Mouse (Mus musculus) heart, postnatal 25 days (tissue): ENCODE measurements at regions not wholly inside any gene's neighbourhood (a gene's known extent, or its start where the extent isn't known, plus 50 kb on each side); places are given as distances from the start of the nearest gene placed in this dataset.

Source experiments
- DNase-seq: peaks from one replicate; pipeline ENCODE4 v3.0.0; 2022; ENCODE audit warnings: low spot score
- intact Hi-C: fragments of 180-260 bp; cut with DNase I; formaldehyde crosslinking; loops from one replicate; pipeline ENCODE4 v1.15.1; 2025

- intact Hi-C loops = no loop called here
- no peak for DNase-seq
These were observed 154.9 kb upstream of the Slc30a5 start for GRCm38 (mm10) chr13:100988116-100988515.

DNA sequence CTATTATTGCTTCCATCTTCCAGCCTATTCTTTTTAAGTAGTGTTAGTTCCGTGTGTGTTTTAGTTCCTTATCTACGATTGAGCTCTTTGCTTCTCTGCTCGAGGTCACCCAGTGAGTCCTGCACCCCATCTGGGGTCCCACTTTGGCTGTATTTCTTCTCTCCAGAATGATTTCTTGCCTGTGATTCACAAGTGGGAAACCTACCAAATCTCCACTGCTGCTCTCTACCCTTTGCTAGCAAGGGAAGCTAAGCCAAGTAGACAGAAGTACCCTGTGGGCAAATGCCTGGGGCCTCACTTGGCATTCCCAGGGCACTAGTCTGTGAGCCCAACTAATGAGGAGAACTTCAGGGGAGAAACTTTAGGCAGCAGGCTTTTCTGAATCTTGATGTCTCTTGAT lies 142.5 kb upstream of the Slc30a5 start:
- no peak for DNase-seq
- intact Hi-C loops = no loop called here

DNA sequence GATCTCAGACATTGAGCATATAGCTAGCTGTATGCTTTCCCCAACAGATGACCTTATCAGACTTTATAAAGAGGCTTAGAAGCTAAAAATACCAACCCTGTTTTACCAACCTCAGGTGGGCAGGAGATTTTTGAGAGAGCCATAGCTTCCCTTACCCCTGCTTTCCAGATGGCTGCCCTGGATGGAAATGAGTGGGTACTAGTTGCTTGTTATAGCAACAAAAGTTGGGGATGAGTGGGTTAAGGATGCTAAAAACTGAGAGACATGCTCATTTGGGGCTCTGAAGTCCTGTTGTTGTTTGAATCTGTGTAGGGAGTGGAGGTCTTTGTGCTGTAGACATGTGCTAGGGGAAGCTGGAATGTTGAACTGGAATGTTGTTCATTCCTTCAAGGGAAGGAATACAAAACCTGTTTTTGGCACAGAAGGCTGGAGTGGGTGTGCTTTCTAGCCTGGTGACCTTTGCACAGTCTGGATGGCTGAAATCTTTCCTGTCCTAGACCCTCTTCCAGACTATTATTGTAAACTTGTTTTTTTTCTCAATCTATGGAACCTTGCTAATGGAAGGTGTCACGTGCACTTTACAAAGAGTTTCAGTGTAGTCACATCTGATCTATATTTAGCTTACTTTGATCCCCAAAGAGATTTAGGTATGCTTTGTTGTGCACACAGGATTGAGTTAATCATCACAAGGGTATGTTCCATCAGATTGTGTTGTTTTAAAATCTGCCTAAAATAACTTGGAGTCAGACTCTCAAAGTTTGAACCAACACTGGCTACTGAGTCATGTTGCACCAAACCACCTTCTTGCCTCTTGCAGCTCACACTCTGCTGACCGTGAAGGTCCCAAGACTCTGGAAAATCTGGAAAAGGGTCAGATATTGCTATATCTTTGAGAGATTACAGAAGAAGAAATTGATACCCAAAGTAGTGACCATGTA lies 138.1 kb upstream of the Slc30a5 start:
- no peak for DNase-seq
- intact Hi-C loops = no loop called here

DNA sequence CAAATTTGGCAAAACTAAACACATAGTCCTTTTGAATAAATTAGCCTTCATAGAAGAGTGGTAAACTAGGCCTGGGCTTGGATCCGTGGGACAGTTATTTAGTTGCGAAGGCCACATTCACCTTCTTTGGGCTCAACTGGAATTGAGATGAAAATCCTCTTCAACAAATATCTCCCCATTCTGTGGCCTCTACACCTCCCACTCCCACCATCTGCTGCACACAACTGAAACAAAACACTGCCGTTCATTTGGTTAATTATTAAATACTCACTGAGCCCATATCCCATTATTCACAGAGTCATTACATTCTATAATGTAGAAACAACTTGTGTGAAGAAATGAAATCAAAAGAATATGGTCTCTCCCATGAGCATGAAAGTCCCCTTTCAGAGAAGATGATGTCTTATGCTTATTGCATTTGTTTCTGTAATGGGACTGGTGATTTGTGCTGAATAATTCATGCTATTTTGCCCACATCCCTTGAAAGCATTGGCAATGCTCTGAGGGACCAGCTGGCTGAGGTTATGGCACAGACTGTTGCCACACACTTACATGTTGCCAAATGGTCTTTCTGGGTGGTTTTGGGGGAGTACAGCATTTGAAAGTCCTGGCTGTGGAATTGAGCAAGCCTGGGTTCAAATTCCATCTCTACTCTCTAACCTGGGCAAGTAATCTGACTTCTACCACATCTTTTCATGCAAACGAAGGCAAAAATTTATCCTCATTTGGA lies 129.7 kb upstream of the Slc30a5 start:
- intact Hi-C loops = no loop called here
- no peak for DNase-seq

DNA sequence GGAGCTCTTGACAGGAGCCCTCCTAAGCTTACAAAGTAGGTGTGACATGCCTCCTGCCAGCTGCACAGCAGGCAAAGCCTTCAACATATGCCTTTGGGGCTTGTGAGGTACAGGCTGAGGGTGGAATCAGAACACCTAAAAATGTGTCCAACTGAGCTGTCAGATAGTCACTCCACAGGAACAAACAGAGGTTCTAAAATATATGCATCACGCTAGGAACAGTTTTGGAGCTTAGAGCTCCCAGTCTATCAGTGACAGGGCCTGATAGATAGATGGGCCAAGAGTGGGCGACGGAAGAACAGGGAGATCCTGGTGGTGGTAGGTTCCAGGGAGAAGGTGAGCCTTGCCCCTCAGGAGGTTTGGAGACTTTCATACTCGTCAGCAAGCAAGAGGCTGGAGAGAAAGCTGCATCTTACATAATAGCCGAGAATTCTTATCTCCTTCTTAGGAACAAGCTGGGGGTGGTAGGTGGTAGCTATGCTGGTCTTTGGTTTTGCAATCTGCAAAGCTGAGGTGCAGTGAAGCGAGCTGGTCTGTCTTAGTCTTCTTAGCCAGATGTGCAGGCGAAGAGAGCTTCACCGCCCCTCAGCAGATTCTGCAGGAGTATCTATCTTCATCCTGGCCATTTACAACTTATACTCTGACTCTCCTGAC lies 121.5 kb upstream of the Slc30a5 start:
- intact Hi-C loops = no loop called here

DNA sequence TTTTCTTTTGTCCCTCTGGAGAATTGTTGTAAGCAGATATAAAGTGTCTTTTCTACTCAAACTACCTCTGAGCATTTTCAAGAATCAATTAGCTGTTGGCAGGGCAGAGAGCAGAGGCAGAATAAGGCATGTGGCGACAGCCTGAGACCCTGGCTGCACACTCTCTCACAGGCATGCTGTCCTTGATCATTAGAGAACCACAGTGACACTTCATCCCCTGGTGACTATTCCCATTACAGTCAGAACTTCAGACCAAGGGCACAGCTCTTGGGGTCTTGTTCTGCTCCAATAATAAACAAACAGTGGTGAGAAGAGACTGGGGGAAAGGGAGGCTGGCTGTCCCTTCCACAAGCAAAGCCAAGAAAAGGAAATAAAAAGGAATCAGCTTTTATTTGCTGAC lies 120.9 kb upstream of the Slc30a5 start:
- DNase-seq = no peak
- intact Hi-C loops = no loop called here

More for the DNA sequence above, 121.5 kb upstream of the Slc30a5 start:
- no peak for DNase-seq

- intact Hi-C loops = no loop called here
- no peak for DNase-seq
These were observed 117.9 kb upstream of the Slc30a5 start for GRCm38 (mm10) chr13:100951185-100951508.

DNA sequence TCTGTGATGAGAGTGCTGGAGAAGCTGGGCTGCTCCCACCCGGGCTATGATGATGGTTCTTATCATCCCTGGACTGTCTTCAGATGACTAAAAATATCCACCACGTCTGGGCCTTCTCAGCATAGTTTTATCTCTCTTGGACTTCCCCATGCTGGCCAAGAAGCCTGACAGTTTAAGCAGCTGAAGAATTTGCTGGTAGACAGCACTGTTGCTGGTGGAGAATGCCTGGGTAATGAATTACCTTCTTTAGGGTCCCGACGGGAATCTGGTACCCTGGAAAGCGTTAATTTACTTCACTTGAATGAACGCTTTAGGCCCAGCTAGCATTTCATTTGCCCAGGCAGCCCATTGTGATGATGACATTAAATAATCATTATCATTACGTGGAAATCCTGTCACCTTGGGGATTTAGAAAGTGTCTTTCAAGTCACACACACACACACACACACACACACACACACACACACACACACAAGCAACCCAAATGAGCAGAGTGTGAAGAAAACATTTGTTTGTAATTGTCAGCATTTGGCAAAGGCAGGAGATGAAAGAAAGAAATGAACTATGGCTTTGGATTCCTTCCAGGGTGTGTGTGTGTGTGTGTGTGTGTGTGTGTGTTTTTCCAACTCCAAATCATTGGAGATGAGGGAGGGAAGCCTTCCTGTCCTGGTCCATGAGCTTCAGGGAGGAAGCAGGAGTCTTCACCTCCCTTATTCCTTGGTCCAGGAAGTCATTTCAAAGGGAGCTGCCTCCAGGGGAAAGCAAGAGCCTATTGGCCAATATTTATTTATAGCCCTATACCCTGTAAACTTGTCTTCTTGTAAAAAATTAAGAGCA lies 117.3 kb upstream of the Slc30a5 start:
- DNase-seq = no peak
- intact Hi-C loops = no loop called here

GRCm38 (mm10) chr13:100943206-100943848 lies 110.1 kb upstream of the Slc30a5 start:
- no peak for DNase-seq
- intact Hi-C loops = loop anchor here (5.0 kb wide), 1 partner anchor 754 kb away; no protein-coding TSS in a partner anchor

DNA sequence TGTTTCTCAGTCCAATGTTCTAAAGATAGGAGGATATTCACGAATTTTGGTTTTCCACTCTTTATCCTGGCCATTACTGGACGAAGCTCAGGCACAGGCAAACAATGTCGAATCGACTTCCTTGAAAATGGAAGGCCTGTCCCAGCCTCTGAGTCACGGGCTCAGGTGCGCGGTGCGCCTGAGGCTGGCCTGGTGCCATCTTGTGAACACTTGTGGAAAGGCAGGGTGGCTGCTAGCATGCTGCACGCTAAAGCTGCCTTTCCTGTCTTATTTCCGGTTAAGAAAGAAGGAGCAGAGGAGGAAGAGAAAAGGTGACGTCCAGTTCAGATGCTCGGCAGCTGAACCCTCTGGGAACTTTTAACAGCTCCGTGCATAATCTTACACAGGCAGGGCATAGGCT lies 107.6 kb upstream of the Slc30a5 start:
- no peak for DNase-seq
- intact Hi-C loops = loop anchor here (5.0 kb wide), 1 partner anchor 757 kb away; no protein-coding TSS in a partner anchor

GRCm38 (mm10) chr13:100939677-100940076 lies 106.5 kb upstream of the Slc30a5 start:
- DNase-seq = no peak
- intact Hi-C loops = loop anchor here (5.0 kb wide), 1 partner anchor 758 kb away; no protein-coding TSS in a partner anchor

GRCm38 (mm10) chr13:100933265-100933664 lies 100.0 kb upstream of the Slc30a5 start:
- intact Hi-C loops = no loop called here

GRCm38 (mm10) chr13:100899566-100899965 lies 66.3 kb upstream of the Slc30a5 start:
- intact Hi-C loops = loop anchor here (10.0 kb wide), 1 partner anchor 1745 kb away; no protein-coding TSS in a partner anchor
- DNase-seq = no peak

More at GRCm38 (mm10) chr13:100933265-100933664, 100.0 kb upstream of the Slc30a5 start:
- no peak for DNase-seq

- intact Hi-C loops = loop anchor here (2.0 to 10.0 kb wide), 2 partner anchors 801 to 1751 kb away; no protein-coding TSS in a partner anchor
- no peak for DNase-seq
These were observed 60.6 kb upstream of the Slc30a5 start for GRCm38 (mm10) chr13:100893871-100894270.

- no peak for DNase-seq
- intact Hi-C loops = loop anchor here (2.0 to 10.0 kb wide), 2 partner anchors 802 to 1752 kb away; no protein-coding TSS in a partner anchor
These were observed 59.9 kb upstream of the Slc30a5 start for GRCm38 (mm10) chr13:100893096-100893495.

GRCm38 (mm10) chr13:100892647-100893071 lies 59.4 kb upstream of the Slc30a5 start:
- intact Hi-C loops = loop anchor here (2.0 to 10.0 kb wide), 2 partner anchors 802 to 1752 kb away; no protein-coding TSS in a partner anchor
- DNase-seq = no peak

DNA sequence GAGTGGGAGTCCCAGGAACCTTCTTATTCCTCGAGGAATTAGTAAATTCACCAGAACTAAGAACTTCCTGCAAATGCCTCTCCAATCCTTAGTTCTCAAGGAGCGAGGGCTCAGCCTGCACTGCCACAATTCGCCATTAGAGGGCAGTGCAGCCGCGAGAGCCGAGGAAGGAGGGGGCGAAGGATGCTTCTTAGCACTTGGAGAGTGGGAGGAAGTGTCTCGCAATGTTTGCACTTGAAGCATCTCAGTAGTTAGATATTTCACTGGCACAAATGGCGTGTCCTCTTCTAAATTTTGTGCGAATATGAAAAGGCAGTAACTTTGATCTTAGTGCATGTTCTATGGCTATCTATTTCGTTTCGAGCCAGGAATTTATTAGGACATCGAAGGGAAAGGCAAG lies 59.0 kb upstream of the Slc30a5 start:
- DNase-seq = peak; percentile 19
- intact Hi-C loops = loop anchor here (2.0 to 10.0 kb wide), 2 partner anchors 803 to 1753 kb away; no protein-coding TSS in a partner anchor

DNA sequence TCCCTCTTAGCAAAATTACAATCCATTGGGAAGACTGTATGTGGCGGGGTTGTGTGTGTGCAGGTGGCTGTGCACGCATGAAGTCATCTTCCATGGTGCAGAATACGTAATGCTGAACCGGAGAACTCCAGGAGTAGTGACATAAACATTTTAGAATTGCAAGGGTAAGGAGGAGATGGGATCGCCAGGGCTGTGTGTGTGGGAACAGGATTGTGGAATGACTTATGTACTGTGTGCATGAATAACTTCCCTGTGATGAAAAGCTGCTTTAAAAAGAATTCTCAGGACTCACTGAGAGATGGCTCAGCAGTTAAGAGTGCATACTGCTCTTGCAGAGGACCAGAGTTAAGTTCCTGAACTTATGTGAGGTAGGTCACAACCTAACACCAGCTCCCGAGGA lies 57.2 kb upstream of the Slc30a5 start:
- no peak for DNase-seq
- intact Hi-C loops = loop anchor here (10.0 kb wide), 1 partner anchor 1754 kb away; no protein-coding TSS in a partner anchor

- intact Hi-C loops = no loop called here
- DNase-seq = no peak
These were observed 55.3 kb upstream of the Slc30a5 start for GRCm38 (mm10) chr13:100888481-100888880.
